Mouse (Mus musculus) bone marrow, adult 2 months (tissue): ENCODE measurements around the gene Cyp27a1.

Source experiments
- CTCF ChIP-seq: fragments of 200-500 bp; IDR thresholded peaks from 2 replicates; pipeline ENCODE4 v1.5.1; 2011; ENCODE audit warnings: low read length, control low read depth; ENCODE audit not compliant: control insufficient read depth, insufficient read depth
- POLR2A ChIP-seq: fragments of 200-500 bp; IDR thresholded peaks from 2 replicates; pipeline ENCODE4 v1.6.1; 2011; ENCODE audit warnings: low read depth, mild to moderate bottlenecking, control low read depth, low read length, borderline replicate concordance; ENCODE audit not compliant: control insufficient read depth

- TF ChIP-seq CTCF (no peak), POLR2A (no peak)
Measured at GRCm38 (mm10) chr1:74712046-74712445, 1.3 kb upstream of the Cyp27a1 start.
